1 mouse cellular context compared by ENCODE assay signal in the genomic region with DNA sequence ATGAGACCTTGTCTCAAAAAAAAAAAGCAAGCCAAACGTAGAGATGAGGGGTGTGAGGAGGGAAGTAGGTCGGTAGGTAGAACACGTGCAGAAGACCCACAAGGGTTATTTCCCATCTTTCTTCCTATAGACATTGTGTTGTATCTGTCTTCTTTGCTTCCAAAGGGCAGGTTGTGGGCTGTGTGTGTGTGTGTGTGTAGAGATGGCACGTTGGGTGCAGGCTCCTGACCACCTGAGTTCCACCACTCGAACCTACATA.
TF ChIP-seq lines count a peak whose summit lies in the region.

No protein-coding gene starts in this region.

TF ChIP-seq in MEL, 35 proteins besides CTCF, POLR2A, EP300 and RAD21 (continued from another document):
- TF ChIP-seq USF2 (IDR thresholded peaks at IDR 0.05; ENCODE audit: borderline replicate concordance in 1 of 2, insufficient read depth in 1 of 2, low read depth in 1 of 2, low read length in 2 of 2) = no peak
- TF ChIP-seq HCFC1 (IDR thresholded peaks at IDR 0.05; ENCODE audit: low read depth, low read length) = no peak
- peak; percentile 32 for TF ChIP-seq MYC (IDR thresholded peaks at IDR 0.05; ENCODE audit: low read depth, low read length)
- no peak for TF ChIP-seq MEF2A (IDR thresholded peaks at IDR 0.05; ENCODE audit: extremely low read depth, insufficient replicate concordance, low read depth, low read length, poor library complexity, severe bottlenecking)
- TF ChIP-seq KAT2A (conservative IDR thresholded peaks at IDR 0.05; ENCODE audit: low read depth, low read length) = no peak
- TF ChIP-seq ETS1 (IDR thresholded peaks at IDR 0.05; ENCODE audit: low read depth, low read length) = no peak
- no peak for TF ChIP-seq CHD2 (IDR thresholded peaks at IDR 0.05; ENCODE audit: low read length)
- no peak for TF ChIP-seq SIN3A (IDR thresholded peaks at IDR 0.05; ENCODE audit: low read length)
- TF ChIP-seq MYB (IDR thresholded peaks at IDR 0.05; ENCODE audit: low read depth, low read length) = no peak
